ENCODE assay signal across 8 mouse cellular contexts in genomic region chr13:48228114-48228513, GRCm38 (mm10). TPM values are rescaled to one million over a fixed set of nuclear protein-coding genes. Genes with fewer than 3 reads are reported as not detected.
DNase-seq lines count a peak whose midpoint lies in the region; ATAC-seq and TF ChIP-seq lines count a peak whose summit lies in the region.

No protein-coding gene starts in this region.

- H3K36me3 ChIP-seq in heart, embryonic 11.5 days (ENCODE audit: control insufficient read depth, insufficient read depth, low read length), result no peaks in the 10 kb centered on the region
- no peaks in the 10 kb centered on the region for H3K36me3 ChIP-seq in E14TG2a.4 (ENCODE audit: insufficient read depth, low read length)
- no peaks in the 10 kb centered on the region for H3K36me3 ChIP-seq in heart, embryonic 16.5 days (ENCODE audit: control insufficient read depth, insufficient read depth)
- no peaks in the 10 kb centered on the region for H3K36me3 ChIP-seq in liver, embryonic 15.5 days (replicated peaks)

- H3K27ac ChIP-seq in heart, embryonic 11.5 days (ENCODE audit: low read depth, low read length), result peak overlapping the region; percentile 96
- H3K27ac ChIP-seq in heart, embryonic 16.5 days (ENCODE audit: low read length), result peak overlapping the region; percentile 86
- H3K27ac ChIP-seq in liver, embryonic 15.5 days (replicated peaks), result no peak overlapping the region

- no peak for DNase-seq in heart, adult 11 months
- no peak for DNase-seq in urinary bladder, postnatal 36 days (ENCODE audit: low spot score in 2 of 2)
- no peak for DNase-seq in urinary bladder, adult 18-20 months (ENCODE audit: low spot score in 2 of 2)
- DNase-seq in kidney, postnatal 36 days, result no peak

- no peak for TF ChIP-seq CTCF in E14TG2a.4 (conservative IDR thresholded peaks at IDR 0.05; ENCODE audit: low read length)

- H3K9ac ChIP-seq in heart, embryonic 11.5 days (ENCODE audit: low read depth, low read length), result peak overlapping the region; percentile 70
- peak overlapping the region; percentile 78 for H3K9ac ChIP-seq in heart, embryonic 16.5 days (ENCODE audit: low read length)
- no peak overlapping the region for H3K9ac ChIP-seq in liver, embryonic 15.5 days

- H3K4me2 ChIP-seq in heart, embryonic 11.5 days, result peak overlapping the region; percentile 73
- H3K4me2 ChIP-seq in heart, embryonic 16.5 days (ENCODE audit: low read depth, low read length), result peak overlapping the region; percentile 80
- H3K4me2 ChIP-seq in liver, embryonic 15.5 days, result peak overlapping the region; percentile 54

- peak; percentile 49; the same call in 1 of the 2 replicates for ATAC-seq in heart, embryonic 11.5 days (replicated peaks; ENCODE audit: insufficient number of reproducible peaks, low FRiP score, low TSS enrichment)
- ATAC-seq in heart, embryonic 16.5 days (replicated peaks; ENCODE audit: extremely low read depth, insufficient read depth, low FRiP score), result 0 out of 2 replicates have a peak, but pooled peaks have one; percentile 18
- no peak for ATAC-seq in liver, embryonic 15.5 days (ENCODE audit: insufficient read depth)

- H3K9me3 ChIP-seq in heart, embryonic 11.5 days (replicated peaks; ENCODE audit: control insufficient read depth, low read length), result no peaks in the 10 kb centered on the region
- no peaks in the 10 kb centered on the region for H3K9me3 ChIP-seq in E14TG2a.4 (ENCODE audit: low read length)
- no peaks in the 10 kb centered on the region for H3K9me3 ChIP-seq in heart, embryonic 16.5 days (replicated peaks; ENCODE audit: control insufficient read depth, low read length)
- H3K9me3 ChIP-seq in liver, embryonic 15.5 days (replicated peaks), result no peaks in the 10 kb centered on the region

- H3K4me3 ChIP-seq in heart, embryonic 11.5 days (ENCODE audit: low read depth, low read length), result peak overlapping the region; percentile 34
- H3K4me3 ChIP-seq in E14TG2a.4 (replicated peaks; ENCODE audit: low read length), result peak overlapping the region; percentile 71
- H3K4me3 ChIP-seq in heart, embryonic 16.5 days (ENCODE audit: low read length), result peak overlapping the region; percentile 55
- peak overlapping the region; percentile 24 for H3K4me3 ChIP-seq in liver, embryonic 15.5 days (replicated peaks)

- no peaks in the 10 kb centered on the region for H3K27me3 ChIP-seq in heart, embryonic 11.5 days (ENCODE audit: control insufficient read depth, insufficient read depth, low read length)
- peaks cover 27% of the 10 kb centered on the region for H3K27me3 ChIP-seq in E14TG2a.4 (ENCODE audit: insufficient read depth, low read length)
- H3K27me3 ChIP-seq in heart, embryonic 16.5 days (ENCODE audit: control insufficient read depth, insufficient read depth, low read length), result no peaks in the 10 kb centered on the region
- H3K27me3 ChIP-seq in liver, embryonic 15.5 days, result peaks cover 21% of the 10 kb centered on the region; the same call in 1 of the 2 replicates

- no peaks in the 10 kb centered on the region for H3K4me1 ChIP-seq in heart, embryonic 11.5 days (ENCODE audit: control insufficient read depth, insufficient read depth, low read length)
- H3K4me1 ChIP-seq in E14TG2a.4 (replicated peaks; ENCODE audit: low read depth, low read length), result peaks cover 39% of the 10 kb centered on the region
- H3K4me1 ChIP-seq in heart, embryonic 16.5 days (ENCODE audit: control insufficient read depth, insufficient read depth, low read length), result peaks cover 10% of the 10 kb centered on the region
- no peaks in the 10 kb centered on the region for H3K4me1 ChIP-seq in liver, embryonic 15.5 days (replicated peaks)

- WGBS in heart, embryonic 11.5 days (ENCODE audit: insufficient replicate concordance), result 21% methylated on average over 4 of the region's 4 CpGs
- WGBS in heart, embryonic 16.5 days, result 16% methylated on average over 4 of the region's 4 CpGs
- 16% methylated on average over 4 of the region's 4 CpGs for WGBS in liver, embryonic 15.5 days (ENCODE audit: insufficient replicate concordance)

RNA-seq across cellular contexts. Expression of gene Id4, which starts 32.9 kb away (rescaled TPM):
- polyA plus RNA-seq in heart, embryonic 11.5 days (2014; fragmentation: Nextera tagmentation; extraction: Ambion mirVana), result 3.2 and 4.9 TPM in 2 replicates
- polyA plus RNA-seq in heart, embryonic 16.5 days (2015; fragmentation: Nextera tagmentation; extraction: Ambion mirVana), result 1.7 and 2.5 TPM in 2 replicates
- 0.36 and 0.48 TPM in 2 replicates for polyA plus RNA-seq in liver, embryonic 15.5 days (2015; fragmentation: Nextera tagmentation; extraction: Ambion mirVana)
